8 mouse cellular contexts compared by ENCODE assay signal in the genomic region with DNA sequence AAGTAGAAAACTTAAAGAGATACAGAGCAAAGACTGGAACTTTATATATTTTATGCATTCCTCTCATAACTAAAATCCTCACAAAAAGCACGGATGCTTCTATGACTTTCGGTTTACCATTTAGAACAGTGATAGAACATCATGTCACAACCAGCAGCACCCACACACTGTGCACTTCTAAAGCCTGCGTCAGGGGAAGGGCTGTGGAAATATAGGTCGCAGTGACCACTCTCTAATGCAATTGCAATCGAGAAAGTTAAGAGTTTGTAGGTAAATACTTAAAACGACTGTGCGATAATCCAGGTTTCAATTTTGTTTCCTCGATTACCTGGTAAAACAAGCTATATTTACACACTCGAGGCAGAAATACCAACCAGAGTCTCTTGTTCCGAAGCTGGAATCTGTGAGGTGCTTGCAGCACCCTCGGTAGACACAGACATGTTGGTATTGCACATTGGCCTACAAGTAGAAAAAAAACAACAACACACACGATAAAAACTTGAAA. TPM values are rescaled to one million over a fixed set of nuclear protein-coding genes. Genes with fewer than 3 reads are reported as not detected.
DNase-seq lines count a peak whose midpoint lies in the region; ATAC-seq and TF ChIP-seq lines count a peak whose summit lies in the region.

No protein-coding gene starts in this region.

- WGBS in forebrain, embryonic 10.5 days: 62% methylated on average over 12 of the region's 12 CpGs
- 43% methylated on average over 12 of the region's 12 CpGs for WGBS in limb, embryonic 15.5 days
- WGBS in stomach, embryonic 16.5 days: 33% methylated on average over 12 of the region's 12 CpGs

- no peak for DNase-seq in testis, postnatal 14 days (ENCODE audit: low spot score)
- no peak for DNase-seq in forebrain, embryonic 10.5 days (ENCODE audit: extremely low spot score, low spot score)
- DNase-seq in frontal cortex, adult 2 months (ENCODE audit: extremely low spot score in 1 of 2, low spot score in 1 of 2): no peak
- no peak for DNase-seq in right cerebral cortex, postnatal 14 days

- H3K27ac ChIP-seq in testis, adult 2 months (ENCODE audit: control insufficient read depth, insufficient read depth, low read depth, low read length): peak overlapping the region; percentile 91
- H3K27ac ChIP-seq in forebrain, embryonic 10.5 days: peak overlapping the region; percentile 100; the same call in 1 of the 2 replicates
- peak overlapping the region; percentile 98 for H3K27ac ChIP-seq in limb, embryonic 15.5 days
- H3K27ac ChIP-seq in stomach, embryonic 16.5 days (ENCODE audit: low read length): peak overlapping the region; percentile 99

- peaks cover 7% of the 10 kb centered on the region for H3K4me1 ChIP-seq in testis, adult 2 months (ENCODE audit: control insufficient read depth, insufficient read depth, low read length)
- H3K4me1 ChIP-seq in forebrain, embryonic 10.5 days: peaks cover 19% of the 10 kb centered on the region
- H3K4me1 ChIP-seq in limb, embryonic 15.5 days: peaks cover 9% of the 10 kb centered on the region; the same call in 1 of the 2 replicates
- H3K4me1 ChIP-seq in stomach, embryonic 16.5 days (ENCODE audit: control insufficient read depth, insufficient read depth, low read length): peaks cover 14% of the 10 kb centered on the region

- no peak for TF ChIP-seq POLR2A in testis, adult 2 months (IDR thresholded peaks at IDR 0.05; ENCODE audit: control insufficient read depth, low read depth, low read length)

- peak overlapping the region; percentile 100; the same call in 1 of the 2 replicates for H3K9ac ChIP-seq in limb, embryonic 15.5 days
- peak overlapping the region; percentile 100 for H3K9ac ChIP-seq in stomach, embryonic 16.5 days (ENCODE audit: low read length)

- peak overlapping the region; percentile 49 for H3K4me2 ChIP-seq in limb, embryonic 15.5 days
- H3K4me2 ChIP-seq in stomach, embryonic 16.5 days (ENCODE audit: low read depth, low read length): peak overlapping the region; percentile 70

- peaks cover 3% of the 10 kb centered on the region for H3K36me3 ChIP-seq in testis, adult 2 months (ENCODE audit: control insufficient read depth, insufficient read depth, low read length)
- peaks cover 50% of the 10 kb centered on the region for H3K36me3 ChIP-seq in forebrain, embryonic 10.5 days (replicated peaks)
- peaks cover 28% of the 10 kb centered on the region for H3K36me3 ChIP-seq in limb, embryonic 15.5 days
- 0 out of 2 replicates have a peak, but pooled peaks cover 4% of the 10 kb centered on the region for H3K36me3 ChIP-seq in stomach, embryonic 16.5 days (ENCODE audit: control insufficient read depth, insufficient read depth, low read length)

- no peak for TF ChIP-seq CTCF in testis, adult 2 months (IDR thresholded peaks at IDR 0.05; ENCODE audit: control insufficient read depth, insufficient read depth, insufficient replicate concordance, low read depth, low read length)

- no peaks in the 10 kb centered on the region for H3K27me3 ChIP-seq in testis, adult 2 months (ENCODE audit: control insufficient read depth, insufficient read depth, low read length)
- no peaks in the 10 kb centered on the region for H3K27me3 ChIP-seq in forebrain, embryonic 10.5 days (ENCODE audit: poor library complexity, severe bottlenecking)
- no peaks in the 10 kb centered on the region for H3K27me3 ChIP-seq in limb, embryonic 15.5 days
- no peaks in the 10 kb centered on the region for H3K27me3 ChIP-seq in stomach, embryonic 16.5 days (ENCODE audit: control insufficient read depth, insufficient read depth, low read length)

- H3K4me3 ChIP-seq in testis, adult 2 months (ENCODE audit: control insufficient read depth, low read depth, low read length): peak overlapping the region; percentile 100
- H3K4me3 ChIP-seq in forebrain, embryonic 10.5 days: peak overlapping the region; percentile 89
- peak overlapping the region; percentile 89 for H3K4me3 ChIP-seq in limb, embryonic 15.5 days
- peak overlapping the region; percentile 87 for H3K4me3 ChIP-seq in stomach, embryonic 16.5 days (replicated peaks; ENCODE audit: low read length)

- no peak for ATAC-seq in limb, embryonic 15.5 days (ENCODE audit: insufficient number of reproducible peaks, low FRiP score, low TSS enrichment, low read depth)
- no peak for ATAC-seq in stomach, embryonic 16.5 days (ENCODE audit: insufficient read depth, low FRiP score)
- ATAC-seq in cerebellum, adult (ENCODE audit: insufficient number of reproducible peaks, low FRiP score, low TSS enrichment): no peak

- H3K9me3 ChIP-seq in forebrain, embryonic 10.5 days: no peaks in the 10 kb centered on the region
- no peaks in the 10 kb centered on the region for H3K9me3 ChIP-seq in limb, embryonic 15.5 days
- no peaks in the 10 kb centered on the region for H3K9me3 ChIP-seq in stomach, embryonic 16.5 days (replicated peaks; ENCODE audit: control insufficient read depth, low read length)

RNA-seq across cellular contexts. Expression of a gene that starts 1.2 kb away (rescaled TPM):
- polyA plus RNA-seq in testis, adult 2 months (2012; rRNA removed): 95.4 and 99.3 TPM in 2 replicates
- polyA plus RNA-seq in forebrain, embryonic 10.5 days (2016; fragmentation: Nextera tagmentation; extraction: Ambion mirVana): 54.0 and 58.3 TPM in 2 replicates
- polyA plus RNA-seq in limb, embryonic 15.5 days (2015; fragmentation: Nextera tagmentation; extraction: Ambion mirVana): 40.2 and 43.8 TPM in 2 replicates
- 39.5 and 39.9 TPM in 2 replicates for polyA plus RNA-seq in stomach, embryonic 16.5 days (2015; fragmentation: Nextera tagmentation; extraction: Ambion mirVana)
- 72.1 and 74.5 TPM in 2 replicates for polyA plus RNA-seq in frontal cortex, adult 2 months (2012; rRNA removed)

RNA-seq across cellular contexts. Expression of a gene that starts 36.8 kb away (rescaled TPM):
- polyA plus RNA-seq in testis, adult 2 months (2012; rRNA removed): 2.3 and 2.7 TPM in 2 replicates
- 22.4 TPM in 2 replicates for polyA plus RNA-seq in forebrain, embryonic 10.5 days (2016; fragmentation: Nextera tagmentation; extraction: Ambion mirVana)
- 21.5 and 25.1 TPM in 2 replicates for polyA plus RNA-seq in limb, embryonic 15.5 days (2015; fragmentation: Nextera tagmentation; extraction: Ambion mirVana)
- polyA plus RNA-seq in stomach, embryonic 16.5 days (2015; fragmentation: Nextera tagmentation; extraction: Ambion mirVana): 14.2 and 15.1 TPM in 2 replicates
- 17.7 and 19.0 TPM in 2 replicates for polyA plus RNA-seq in frontal cortex, adult 2 months (2012; rRNA removed)
